17 mouse cellular contexts compared by ENCODE assay signal in the genomic region with DNA sequence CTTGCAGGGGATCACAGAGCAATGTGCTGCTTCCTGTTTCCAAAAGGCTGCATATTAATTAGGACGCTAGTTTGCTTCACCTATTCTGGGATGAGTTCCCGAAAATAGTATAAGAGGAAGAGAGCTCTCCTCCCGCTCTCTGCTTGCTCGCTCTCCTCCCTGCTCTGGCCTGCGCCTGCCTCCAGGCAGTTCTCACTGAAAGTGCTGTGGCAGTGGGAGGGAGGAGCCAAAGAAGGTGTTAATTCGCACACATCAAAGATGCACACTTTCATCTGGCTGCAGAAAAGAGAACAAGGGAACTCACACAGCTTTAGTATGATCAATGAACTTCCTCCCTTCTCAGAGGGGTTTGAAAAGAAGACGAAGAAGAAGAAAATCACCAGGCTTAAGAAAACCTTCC. TPM values are rescaled to one million over a fixed set of nuclear protein-coding genes. Genes with fewer than 3 reads are reported as not detected.
DNase-seq lines count a peak whose midpoint lies in the region; ATAC-seq lines count a peak whose summit lies in the region.
"Had no signal": no experiment of that assay in that cellular context is flagged by ENCODE, and none has a peak within 500 bp of the region (broad histone marks: within the 10 kb centered on the region; RNA-seq: fewer than 3 reads in every experiment).

No protein-coding gene starts in this region.

- no peak overlapping the region for H3K9ac ChIP-seq in forebrain, embryonic 14.5 days (ENCODE audit: low read length)
- H3K9ac ChIP-seq: forebrain, embryonic 13.5 days; hindbrain, embryonic 14.5 days had no signal

- ATAC-seq in forebrain, embryonic 14.5 days, result no peak
- ATAC-seq in erythroid progenitor cell, adult 5-6 weeks (replicated peaks; ENCODE audit: low FRiP score, poor library complexity, severe bottlenecking), result no peak
- ATAC-seq: forebrain, embryonic 13.5 days; lung, postnatal 0 days had no signal

- H3K27me3 ChIP-seq in forebrain, embryonic 14.5 days (replicated peaks; ENCODE audit: control insufficient read depth, insufficient read depth, low read length), result no peaks in the 10 kb centered on the region
- no peaks in the 10 kb centered on the region for H3K27me3 ChIP-seq in forebrain, embryonic 10.5 days (ENCODE audit: poor library complexity, severe bottlenecking)
- H3K27me3 ChIP-seq: forebrain, embryonic 13.5 days had no signal

- no peaks in the 10 kb centered on the region for H3K36me3 ChIP-seq in forebrain, embryonic 14.5 days (ENCODE audit: control insufficient read depth, insufficient read depth, low read length)
- H3K36me3 ChIP-seq in forebrain, embryonic 10.5 days (replicated peaks), result no peaks in the 10 kb centered on the region

- no peaks in the 10 kb centered on the region for H3K4me1 ChIP-seq in forebrain, embryonic 14.5 days (ENCODE audit: control insufficient read depth, insufficient read depth, low read length)
- peaks cover 9% of the 10 kb centered on the region for H3K4me1 ChIP-seq in forebrain, embryonic 10.5 days

- no peak overlapping the region for H3K4me3 ChIP-seq in forebrain, embryonic 14.5 days (ENCODE audit: low read depth, low read length)
- no peak overlapping the region for H3K4me3 ChIP-seq in forebrain, embryonic 10.5 days
- H3K4me3 ChIP-seq: forebrain, embryonic 13.5 days had no signal

- no peak overlapping the region for H3K4me2 ChIP-seq in forebrain, embryonic 14.5 days (ENCODE audit: low read length)
- H3K4me2 ChIP-seq: forebrain, embryonic 13.5 days; hindbrain, embryonic 14.5 days; liver, embryonic 11.5 days; midbrain, embryonic 11.5 days had no signal

- DNase-seq in forebrain, embryonic 14.5 days (ENCODE audit: low spot score), result peak; percentile 15
- DNase-seq in forebrain, embryonic 10.5 days (ENCODE audit: extremely low spot score, low spot score), result no peak
- DNase-seq in spleen, postnatal 36 days (ENCODE audit: low spot score in 2 of 2), result peak; percentile 8 to 11
- no peak for DNase-seq in spleen, postnatal 4 days (ENCODE audit: low spot score in 2 of 2)
- peak; percentile 64 for DNase-seq in naive thymus-derived CD4-positive, alpha-beta T cell, adult 2 months (ENCODE audit: low read depth)
- DNase-seq in urinary bladder, postnatal 14 days (ENCODE audit: low spot score), result no peak
- no peak for DNase-seq in layer of hippocampus, postnatal 36 days
- DNase-seq: cerebellum, adult 9-11 months; heart, adult 11 months; kidney, adult 9 months; retina, postnatal 1 day had no signal

- H3K27ac ChIP-seq in forebrain, embryonic 14.5 days (ENCODE audit: low read depth, low read length), result no peak overlapping the region
- H3K27ac ChIP-seq in forebrain, embryonic 10.5 days, result no peak overlapping the region
- H3K27ac ChIP-seq: forebrain, embryonic 13.5 days; hindbrain, embryonic 14.5 days had no signal

- H3K9me3 ChIP-seq in forebrain, embryonic 14.5 days (replicated peaks; ENCODE audit: control insufficient read depth, low read length), result no peaks in the 10 kb centered on the region
- H3K9me3 ChIP-seq in forebrain, embryonic 10.5 days, result no peaks in the 10 kb centered on the region
- H3K9me3 ChIP-seq: forebrain, embryonic 13.5 days had no signal

- 38% methylated on average over 7 of the region's 7 CpGs for WGBS in forebrain, embryonic 14.5 days
- 63% methylated on average over 7 of the region's 7 CpGs for WGBS in forebrain, embryonic 10.5 days

RNA-seq across cellular contexts. Expression of gene Abhd5, which starts 47.3 kb away (rescaled TPM):
- 26.9 and 29.9 TPM in 2 replicates for polyA plus RNA-seq in forebrain, embryonic 14.5 days (2014; fragmentation: Nextera tagmentation; extraction: Ambion mirVana)
- polyA plus RNA-seq in forebrain, embryonic 10.5 days (2016; fragmentation: Nextera tagmentation; extraction: Ambion mirVana), result 19.3 and 21.1 TPM in 2 replicates
- 49.9 and 50.5 TPM in 2 replicates for total RNA-seq in erythroid progenitor cell, adult 5-6 weeks (2015; ENCODE audit: low replicate concordance)
- total RNA-seq in erythroid progenitor cell, adult 5-6 weeks (2017; ENCODE audit: low replicate concordance), result 48.6 and 49.9 TPM in 2 replicates
- total RNA-seq in layer of hippocampus, postnatal 36 days (2021), result 10 to 100 TPM; 15.0 to 21.7 TPM

Comparison
In these comparisons a context has a peak if more than half of its experiments do, and no peak if none do; other contexts are left out.
1. DNase-seq: peak in forebrain, embryonic 14.5 days (single experiment), spleen, postnatal 36 days (2 of 2) and naive thymus-derived CD4-positive, alpha-beta T cell, adult 2 months (single experiment); none in forebrain, embryonic 10.5 days (single experiment), spleen, postnatal 4 days (0 of 2), urinary bladder, postnatal 14 days (single experiment) and layer of hippocampus, postnatal 36 days (0 of 2).